Mouse (Mus musculus): ENCODE measurements at regions not wholly inside any gene's neighbourhood (a gene's known extent, or its start where the extent isn't known, plus 50 kb on each side); places are given as distances from the start of the nearest gene placed in this dataset.

DNA sequence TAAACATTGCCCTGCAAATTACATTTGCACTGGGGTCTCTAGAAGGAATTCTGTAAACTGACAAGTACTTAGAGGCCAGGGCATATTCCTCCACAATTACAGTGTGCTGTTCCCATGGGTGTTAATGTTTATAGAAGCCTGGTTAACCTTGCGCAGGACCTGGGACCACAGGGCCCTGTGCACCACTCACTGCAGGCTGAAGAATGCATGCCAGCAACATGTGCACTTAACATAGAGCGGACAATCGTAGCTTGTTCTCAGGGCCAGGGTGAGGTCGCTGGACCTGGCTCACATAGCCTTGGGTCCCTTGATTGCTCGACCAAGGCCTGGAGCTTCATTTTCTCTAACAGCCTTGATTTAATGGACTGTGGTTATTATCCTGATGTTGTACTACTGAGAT lies 168.8 kb downstream of the Hs3st3b1 start:
- WGBS, result 60% methylated on average over 5 of the region's 5 CpGs
- Histone ChIP-seq H3K4me3 (no peak overlapping the region), H3K4me1 (replicated peaks) (peaks cover 9% of the 10 kb centered on the region; the same call in 1 of the 2 replicates), H3K27ac (no peak overlapping the region), H3K27me3 (no peaks in the 10 kb centered on the region), H3K9me3 (no peaks in the 10 kb centered on the region), H3K4me2 (no peak overlapping the region), H3K36me3 (no peaks in the 10 kb centered on the region), H3K9ac (no peak overlapping the region)
- ATAC-seq (ENCODE audit: low FRiP score), result no peak

DNA sequence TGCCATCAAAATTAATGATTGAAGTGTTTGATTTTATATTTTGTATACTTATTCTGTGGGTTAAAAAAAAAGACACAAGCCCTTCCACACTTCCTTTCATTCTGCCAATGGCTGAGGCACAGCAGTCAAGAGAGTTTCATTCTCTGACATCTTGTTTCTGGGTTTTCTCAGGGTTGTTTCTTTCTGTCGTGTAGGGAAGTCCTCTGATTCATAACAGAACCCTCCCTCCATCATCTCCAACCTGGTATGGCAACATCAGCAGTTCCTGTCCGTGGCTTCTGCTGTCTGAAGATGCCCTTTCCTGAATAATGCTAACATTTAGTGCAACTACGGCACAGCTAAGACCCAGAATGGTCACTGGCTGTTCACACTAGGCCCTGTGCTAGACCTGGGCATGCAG lies 167.3 kb downstream of the Hs3st3b1 start:
- H3K36me3 ChIP-seq, result no peaks in the 10 kb centered on the region
- H3K9me3 ChIP-seq, result no peaks in the 10 kb centered on the region
- H3K4me1 ChIP-seq (replicated peaks), result peaks cover 9% of the 10 kb centered on the region; the same call in 1 of the 2 replicates
- no peak for ATAC-seq (ENCODE audit: low FRiP score)
- no peak overlapping the region for H3K27ac ChIP-seq
- 79% methylated on average over 3 of the region's 3 CpGs for WGBS
- no peak overlapping the region for H3K4me2 ChIP-seq
- H3K27me3 ChIP-seq, result no peaks in the 10 kb centered on the region
- no peak overlapping the region for H3K4me3 ChIP-seq
- H3K9ac ChIP-seq, result no peak overlapping the region

DNA sequence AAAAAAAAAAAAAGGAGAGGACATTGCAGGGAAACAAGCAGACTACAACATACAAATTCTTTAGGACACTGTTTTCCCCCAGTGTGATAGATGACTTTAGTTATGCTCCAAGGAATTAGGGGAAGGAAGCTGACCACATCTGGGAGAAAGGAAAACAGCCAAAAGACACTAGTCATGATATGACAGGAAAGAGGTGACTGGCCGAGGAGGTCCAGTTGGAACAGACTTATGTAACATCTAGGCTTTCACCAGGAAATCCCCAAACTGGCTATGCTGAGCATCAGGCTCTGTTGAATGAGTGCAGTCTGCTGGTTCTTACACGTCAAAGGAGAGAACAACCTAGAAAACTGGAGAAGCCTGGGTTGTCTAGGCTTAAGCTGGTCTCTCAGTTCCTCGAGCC lies 163.8 kb downstream of the Hs3st3b1 start:
- ATAC-seq (ENCODE audit: low FRiP score), result no peak
- no peaks in the 10 kb centered on the region for H3K36me3 ChIP-seq
- H3K27ac ChIP-seq, result no peak overlapping the region
- H3K9ac ChIP-seq, result no peak overlapping the region
- no peaks in the 10 kb centered on the region for H3K27me3 ChIP-seq
- peaks cover under 1% of the 10 kb centered on the region; the same call in 1 of the 2 replicates for H3K4me1 ChIP-seq (replicated peaks)
- WGBS, result 87% methylated on average over 3 of the region's 3 CpGs
- H3K9me3 ChIP-seq, result no peaks in the 10 kb centered on the region
- H3K4me2 ChIP-seq, result no peak overlapping the region
- H3K4me3 ChIP-seq, result no peak overlapping the region

DNA sequence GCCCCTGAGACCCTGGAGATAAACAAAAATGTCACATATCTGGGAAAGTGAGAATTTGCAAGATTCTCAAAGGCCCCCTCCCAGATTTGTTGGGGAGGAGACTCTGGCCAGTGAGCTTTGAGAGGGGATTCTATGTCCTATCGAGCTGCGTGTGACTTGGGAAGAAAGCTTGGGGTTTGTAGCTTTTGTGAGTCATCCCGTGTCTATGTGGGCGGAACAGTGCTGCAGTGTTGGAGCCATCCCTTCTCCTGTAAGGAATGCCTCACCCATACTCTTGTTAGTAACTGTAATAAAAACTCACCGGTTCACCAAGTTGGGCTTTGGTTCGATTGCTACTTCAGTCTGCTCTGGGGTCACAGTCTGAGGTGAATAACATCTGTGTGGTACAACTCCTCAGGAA lies 160.5 kb downstream of the Hs3st3b1 start:
- H3K27ac ChIP-seq, result no peak overlapping the region
- no peaks in the 10 kb centered on the region for H3K9me3 ChIP-seq
- no peak overlapping the region for H3K4me2 ChIP-seq
- no peak for ATAC-seq (ENCODE audit: low FRiP score)
- H3K27me3 ChIP-seq, result no peaks in the 10 kb centered on the region
- WGBS, result 80% methylated on average over 6 of the region's 6 CpGs
- no peaks in the 10 kb centered on the region for H3K36me3 ChIP-seq
- no peaks in the 10 kb centered on the region for H3K4me1 ChIP-seq (replicated peaks)
- H3K9ac ChIP-seq, result no peak overlapping the region
- H3K4me3 ChIP-seq, result no peak overlapping the region

DNA sequence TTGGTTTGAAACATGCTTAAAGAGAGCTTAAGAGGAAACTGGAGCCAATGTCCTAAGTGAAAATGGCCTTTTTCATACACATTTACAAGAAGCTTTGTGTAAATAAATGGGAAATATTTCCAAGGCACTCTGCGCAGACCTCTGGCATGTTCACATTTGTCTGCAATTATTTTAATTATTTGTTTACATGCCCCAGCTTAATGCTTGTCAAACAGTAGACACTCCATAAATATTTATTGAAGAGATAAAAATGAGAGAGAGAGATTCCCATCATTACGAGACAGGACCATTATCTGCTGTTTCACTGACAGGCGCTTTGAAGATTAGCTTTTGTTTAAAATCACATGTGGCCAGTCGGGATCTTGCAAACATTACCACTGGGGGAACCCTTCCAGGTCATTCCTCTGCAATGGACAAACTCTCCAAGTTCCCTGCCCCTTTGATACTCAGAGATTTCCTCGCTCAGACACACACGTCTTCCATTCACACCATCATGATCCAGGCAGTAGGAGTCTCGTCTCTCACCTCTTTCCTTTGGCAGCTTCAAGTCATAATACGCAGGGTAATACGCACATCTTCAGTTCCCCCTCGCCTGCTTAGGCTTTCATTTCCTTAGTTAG lies 154.3 kb downstream of the Hs3st3b1 start:
- no peaks in the 10 kb centered on the region for H3K9me3 ChIP-seq
- no peak overlapping the region for H3K4me2 ChIP-seq
- no peaks in the 10 kb centered on the region for H3K27me3 ChIP-seq
- 78% methylated on average over 10 of the region's 10 CpGs for WGBS
- no peak overlapping the region for H3K4me3 ChIP-seq
- no peak overlapping the region for H3K9ac ChIP-seq
- H3K4me1 ChIP-seq (replicated peaks), result no peaks in the 10 kb centered on the region
- H3K27ac ChIP-seq, result no peak overlapping the region
- H3K36me3 ChIP-seq, result no peaks in the 10 kb centered on the region
- ATAC-seq (ENCODE audit: low FRiP score), result no peak

DNA sequence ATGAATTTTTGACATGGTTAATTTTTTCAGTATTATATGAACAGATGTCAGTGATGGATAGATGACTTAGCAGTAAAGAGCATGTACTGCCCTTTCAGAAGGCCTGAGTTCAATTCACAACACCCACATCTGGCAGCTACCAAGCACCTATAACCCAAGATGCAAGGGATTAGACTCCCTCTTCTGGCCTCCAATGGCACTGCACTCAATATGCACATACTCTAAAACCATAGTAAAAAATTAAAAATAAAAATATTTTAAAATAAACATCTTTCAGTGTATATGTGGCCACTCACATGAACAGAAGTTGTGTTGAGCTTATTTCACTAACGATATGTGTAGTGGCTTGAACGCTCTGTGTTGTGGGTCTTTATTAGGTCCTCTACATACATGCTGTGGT lies 152.4 kb downstream of the Hs3st3b1 start:
- no peaks in the 10 kb centered on the region for H3K9me3 ChIP-seq
- H3K27me3 ChIP-seq, result no peaks in the 10 kb centered on the region
- H3K4me3 ChIP-seq, result no peak overlapping the region
- H3K4me1 ChIP-seq (replicated peaks), result no peaks in the 10 kb centered on the region
- no peak for ATAC-seq (ENCODE audit: low FRiP score)
- 98% methylated on average over 2 of the region's 2 CpGs for WGBS
- no peaks in the 10 kb centered on the region for H3K36me3 ChIP-seq
- H3K9ac ChIP-seq, result no peak overlapping the region
- H3K27ac ChIP-seq, result no peak overlapping the region
- no peak overlapping the region for H3K4me2 ChIP-seq

DNA sequence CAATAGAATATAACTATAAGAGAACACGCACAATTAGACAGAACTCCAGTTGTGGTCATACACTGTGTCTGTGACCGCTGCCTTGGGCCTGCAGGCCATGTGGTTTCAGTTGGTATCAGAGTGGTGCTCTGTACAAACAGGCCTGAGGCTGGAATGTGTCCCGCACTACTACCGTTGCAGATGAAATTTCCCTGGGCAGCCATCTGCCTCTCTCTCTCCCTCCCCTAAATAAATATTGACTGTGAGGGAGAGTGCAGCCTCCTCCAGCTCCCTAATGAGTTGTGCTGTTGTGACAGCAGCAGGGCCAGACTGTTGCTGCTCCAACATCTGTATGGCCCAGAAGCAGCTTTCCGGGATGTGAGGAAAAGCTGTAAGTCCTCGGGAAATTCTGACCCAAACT lies 146.7 kb downstream of the Hs3st3b1 start:
- 55% methylated on average over 6 of the region's 6 CpGs for WGBS
- no peak for ATAC-seq (ENCODE audit: low FRiP score)
- Histone ChIP-seq H3K4me2 (no peak overlapping the region), H3K27ac (no peak overlapping the region), H3K9me3 (no peaks in the 10 kb centered on the region), H3K9ac (no peak overlapping the region), H3K36me3 (no peaks in the 10 kb centered on the region), H3K4me3 (no peak overlapping the region), H3K27me3 (peaks cover 2% of the 10 kb centered on the region; the same call in 1 of the 2 replicates), H3K4me1 (replicated peaks) (peaks cover 19% of the 10 kb centered on the region)

DNA sequence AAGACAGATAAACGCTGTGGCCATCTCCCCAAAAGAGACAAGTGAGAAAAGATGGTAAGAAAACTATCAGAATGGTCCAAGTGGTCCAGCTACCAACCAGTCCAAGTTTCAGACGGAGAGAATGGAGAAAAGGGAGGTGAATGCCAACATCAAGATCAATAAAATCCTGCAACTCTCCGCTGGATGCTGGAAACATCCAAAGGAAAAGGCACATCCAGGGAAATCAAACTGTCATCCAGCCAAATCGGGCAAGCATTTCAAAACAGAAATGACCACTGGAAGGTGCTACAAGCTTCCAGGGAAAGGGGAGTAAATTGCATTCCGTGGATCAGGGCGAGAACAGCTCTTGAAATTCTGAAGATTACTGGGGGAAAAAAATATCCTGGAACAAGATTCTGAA lies 142.7 kb downstream of the Hs3st3b1 start:
- Histone ChIP-seq H3K27me3 (peaks cover 6% of the 10 kb centered on the region; the same call in 1 of the 2 replicates), H3K9ac (no peak overlapping the region), H3K4me1 (replicated peaks) (peaks cover 19% of the 10 kb centered on the region), H3K4me3 (no peak overlapping the region), H3K36me3 (no peaks in the 10 kb centered on the region), H3K9me3 (no peaks in the 10 kb centered on the region), H3K4me2 (no peak overlapping the region), H3K27ac (no peak overlapping the region)
- ATAC-seq (ENCODE audit: low FRiP score), result no peak
- WGBS, result 87% methylated on average over 6 of the region's 6 CpGs

DNA sequence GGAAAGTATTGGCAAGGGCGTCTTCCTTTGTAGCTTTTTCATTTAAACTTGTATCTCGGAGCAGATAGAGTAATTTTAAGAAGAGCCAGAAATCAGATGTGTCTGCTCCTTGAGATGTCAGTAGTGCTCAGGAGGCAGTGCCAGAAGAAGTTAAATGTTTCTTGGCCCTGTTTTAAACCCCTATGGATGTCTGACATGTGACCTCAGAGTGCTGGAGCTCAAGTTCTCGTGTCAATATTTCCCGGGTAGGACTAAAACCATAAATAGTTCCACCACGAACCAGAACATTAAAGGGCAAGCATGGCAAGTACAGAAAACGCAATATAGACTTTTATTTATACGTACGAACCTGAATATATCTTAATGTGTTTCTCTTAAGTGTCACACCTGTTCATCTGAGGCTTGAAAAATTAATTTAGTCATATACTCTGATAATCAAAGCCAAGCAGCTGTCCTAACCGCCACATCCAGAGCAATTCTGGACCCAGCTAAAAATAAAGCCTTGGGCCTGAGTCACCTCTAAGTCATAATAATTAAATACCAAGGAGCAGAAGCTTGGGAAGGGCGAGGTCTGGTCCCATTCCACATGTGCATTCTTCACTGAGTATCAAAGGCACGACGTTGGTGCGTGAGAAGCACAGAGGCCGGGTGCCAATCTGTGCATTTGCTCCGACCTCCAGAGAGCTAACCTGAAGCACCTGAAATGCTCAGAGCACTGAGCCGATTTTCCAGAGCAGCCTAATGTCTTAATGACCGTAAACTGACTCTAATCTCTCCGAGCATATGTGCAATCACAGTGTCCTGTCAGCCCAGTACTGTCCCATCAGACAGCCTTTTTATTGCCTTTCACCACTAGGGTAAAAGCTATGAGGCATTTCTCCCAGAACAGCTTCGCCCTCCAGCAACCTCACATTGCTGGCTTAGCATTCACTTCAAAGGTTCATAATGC lies 139.8 kb downstream of the Hs3st3b1 start:
- Histone ChIP-seq H3K27me3 (peaks cover 15% of the 10 kb centered on the region), H3K4me2 (no peak overlapping the region), H3K9ac (no peak overlapping the region), H3K4me1 (replicated peaks) (peaks cover 27% of the 10 kb centered on the region), H3K9me3 (no peaks in the 10 kb centered on the region), H3K36me3 (no peaks in the 10 kb centered on the region), H3K4me3 (no peak overlapping the region), H3K27ac (no peak overlapping the region)
- no peak for ATAC-seq (ENCODE audit: low FRiP score)
- WGBS, result 82% methylated on average over 19 of the region's 19 CpGs

DNA sequence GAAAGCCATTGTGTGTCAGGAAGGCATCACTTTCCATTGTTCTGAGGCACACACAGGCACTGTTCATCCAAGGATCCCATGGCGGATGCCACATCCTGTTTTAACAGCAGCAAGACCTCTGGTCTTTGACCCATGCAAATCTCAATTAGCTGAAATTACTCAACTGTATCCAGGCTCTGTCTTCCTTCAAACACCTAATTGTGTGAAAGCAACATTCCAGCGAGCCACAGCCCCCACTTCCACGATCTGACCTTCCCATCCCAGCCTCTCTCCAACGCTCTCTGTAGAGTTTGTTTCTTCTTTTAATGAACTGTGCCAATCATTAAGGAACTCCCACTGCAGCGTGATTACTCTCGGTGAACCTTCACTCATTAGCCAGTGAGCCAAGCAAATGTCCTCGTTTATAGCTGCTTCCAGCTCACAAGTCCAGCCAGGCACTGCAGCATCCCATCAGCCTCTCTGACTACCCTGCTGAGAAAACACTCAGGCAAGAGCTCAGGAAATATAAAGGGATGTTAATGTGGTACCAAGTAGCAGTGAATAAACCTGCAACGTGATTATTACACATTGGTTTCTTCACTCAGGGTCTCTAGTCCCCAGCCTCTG lies 136.7 kb downstream of the Hs3st3b1 start:
- Histone ChIP-seq H3K9me3 (no peaks in the 10 kb centered on the region), H3K36me3 (no peaks in the 10 kb centered on the region), H3K27me3 (peaks cover 27% of the 10 kb centered on the region), H3K4me2 (0 out of 2 replicates have a peak overlapping the region, but pooled peaks have one; percentile 10), H3K4me3 (no peak overlapping the region), H3K4me1 (replicated peaks) (peaks cover 15% of the 10 kb centered on the region), H3K27ac (peak overlapping the region; percentile 60; the same call in 1 of the 2 replicates), H3K9ac (no peak overlapping the region)
- WGBS, result 5% methylated on average over 8 of the region's 8 CpGs
- ATAC-seq (ENCODE audit: low FRiP score), result peak; percentile 32; the same call in 1 of the 2 replicates

DNA sequence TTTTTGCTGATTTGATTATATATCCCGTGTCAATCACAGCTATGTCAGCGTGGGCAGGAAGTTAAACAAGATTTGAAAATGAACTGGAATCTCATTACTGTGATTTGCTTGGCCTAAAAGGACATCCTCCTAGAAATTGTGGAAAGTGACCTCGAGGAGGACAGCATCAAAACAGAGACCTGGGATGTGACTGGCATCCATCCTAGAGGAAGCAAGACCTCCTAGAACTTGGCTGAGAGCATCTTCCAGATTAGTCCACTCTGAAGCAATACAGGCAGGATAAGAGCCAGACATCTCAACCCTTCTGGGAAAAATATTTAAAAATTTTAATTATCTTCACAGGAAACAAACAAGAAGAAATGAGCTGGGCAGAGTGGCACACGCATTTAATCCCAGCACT lies 136.1 kb downstream of the Hs3st3b1 start:
- peaks cover 25% of the 10 kb centered on the region; the same call in 1 of the 2 replicates for H3K27me3 ChIP-seq
- no peaks in the 10 kb centered on the region for H3K36me3 ChIP-seq
- no peak for ATAC-seq (ENCODE audit: low FRiP score)
- 0 out of 2 replicates have a peak overlapping the region, but pooled peaks have one; percentile 60 for H3K27ac ChIP-seq
- no peak overlapping the region for H3K4me2 ChIP-seq
- no peak overlapping the region for H3K4me3 ChIP-seq
- H3K9ac ChIP-seq, result no peak overlapping the region
- 61% methylated on average over 4 of the region's 4 CpGs for WGBS
- H3K4me1 ChIP-seq (replicated peaks), result peaks cover 15% of the 10 kb centered on the region
- no peaks in the 10 kb centered on the region for H3K9me3 ChIP-seq

DNA sequence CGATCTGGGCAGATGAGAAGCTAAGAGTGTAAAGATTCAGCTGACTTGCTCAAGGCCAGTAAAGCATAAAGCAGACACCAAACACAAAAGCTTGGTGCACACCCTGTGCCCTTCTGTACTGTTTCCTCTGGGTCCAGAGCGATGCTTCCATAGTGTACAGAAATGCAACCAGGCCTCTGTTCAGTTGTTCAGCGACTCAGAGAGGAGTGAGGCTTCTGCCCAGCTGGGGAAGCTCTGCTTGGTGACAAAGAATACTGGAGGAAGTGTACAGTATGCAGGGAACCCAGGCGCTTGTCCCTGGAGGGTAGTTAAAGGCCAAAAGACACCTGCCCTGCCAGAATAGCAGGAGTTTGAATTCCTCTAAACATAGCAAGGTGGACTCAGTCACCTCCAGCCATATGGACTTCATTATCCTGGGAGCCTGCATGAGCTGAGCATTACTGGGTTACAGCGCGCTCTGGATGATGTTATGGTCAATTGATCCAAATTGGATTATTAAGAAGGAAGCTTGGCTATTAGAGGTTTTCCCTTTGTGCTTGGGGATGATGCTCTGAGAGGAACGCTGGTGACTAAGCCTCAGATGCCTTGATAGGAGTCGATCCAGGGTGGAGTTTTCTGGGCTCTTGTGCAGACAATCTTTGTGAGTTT lies 132.5 kb downstream of the Hs3st3b1 start:
- no peak overlapping the region for H3K9ac ChIP-seq
- peaks cover 18% of the 10 kb centered on the region for H3K4me1 ChIP-seq (replicated peaks)
- no peak overlapping the region for H3K4me3 ChIP-seq
- H3K9me3 ChIP-seq, result no peaks in the 10 kb centered on the region
- H3K4me2 ChIP-seq, result no peak overlapping the region
- 76% methylated on average over 8 of the region's 8 CpGs for WGBS
- no peak overlapping the region for H3K27ac ChIP-seq
- peaks cover 24% of the 10 kb centered on the region; the same call in 1 of the 2 replicates for H3K27me3 ChIP-seq
- no peak for ATAC-seq (ENCODE audit: low FRiP score)
- H3K36me3 ChIP-seq, result no peaks in the 10 kb centered on the region

Data from hindbrain, embryonic 13.5 days (tissue).